Mouse (Mus musculus): ENCODE measurements around the gene Hnf1b.

GRCm38 (mm10) chr11:83850586-83851272, 866 bp downstream of the Hnf1b start:
- TF ChIP-seq EP300 (optimal IDR thresholded peaks at IDR 0.05) (no peak), CTCF (IDR thresholded peaks at IDR 0.05; ENCODE audit: low read depth) (no peak)

All from stomach, postnatal 0 days (tissue).